Mouse (Mus musculus) thymus, postnatal 14 days (tissue): Measurements from ENCODE around the gene Tmem184b.

ENCODE experiments used
- DNase-seq: peaks from one replicate; pipeline ENCODE4 v3.0.0; 2021

Tmem184b gene

DNA sequence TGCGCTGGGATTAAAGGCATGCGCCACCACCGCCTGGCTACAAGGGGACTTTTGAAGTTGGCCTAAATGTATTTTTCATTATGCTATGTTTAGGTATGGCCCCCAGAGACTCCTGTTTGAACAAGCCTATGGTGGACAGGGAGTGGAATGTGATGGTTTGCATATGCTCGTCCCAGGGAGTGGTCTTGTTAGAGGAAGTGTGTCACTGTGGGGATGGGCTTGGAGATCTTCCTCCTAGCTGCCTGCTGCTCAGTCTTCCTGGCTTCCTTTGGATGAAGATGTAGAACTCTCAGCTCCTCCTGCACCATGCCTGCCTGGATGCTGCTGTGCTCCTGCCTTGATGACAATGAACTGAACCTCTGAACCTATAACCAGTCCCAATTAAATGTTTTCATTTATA lies 72.8 kb downstream of the Tmem184b start:
- no peak for DNase-seq

GRCm38 (mm10) chr15:79329979-79330363 lies 73.4 kb downstream of the Tmem184b start:
- no peak for DNase-seq

- DNase-seq: peak; percentile 20
These were observed 73.9 kb downstream of the Tmem184b start for GRCm38 (mm10) chr15:79329346-79329978.

DNA sequence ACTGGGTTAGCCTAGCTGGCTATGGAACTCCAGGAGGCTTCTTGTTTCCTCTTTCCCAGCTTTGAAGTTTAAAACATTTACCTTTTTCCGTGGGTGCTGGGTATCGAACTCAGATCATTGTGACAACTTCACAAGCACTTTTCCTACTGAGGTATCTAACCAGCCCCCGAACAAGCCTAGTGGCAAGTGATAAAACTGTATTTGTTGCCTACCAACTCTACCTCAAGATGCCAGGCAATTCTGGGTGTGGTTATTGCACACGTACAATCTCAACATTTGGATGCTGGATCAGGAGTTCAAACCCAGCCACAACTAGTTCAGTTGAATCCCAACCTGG lies 74.5 kb downstream of the Tmem184b start:
- DNase-seq: no peak

- peak; percentile 98 for DNase-seq
These were observed 75.1 kb downstream of the Tmem184b start, which contains the start of gene Pla2g6 for GRCm38 (mm10) chr15:79328058-79328938. Pla2g6 (minus strand) TSS chr15:79328390.

DNA sequence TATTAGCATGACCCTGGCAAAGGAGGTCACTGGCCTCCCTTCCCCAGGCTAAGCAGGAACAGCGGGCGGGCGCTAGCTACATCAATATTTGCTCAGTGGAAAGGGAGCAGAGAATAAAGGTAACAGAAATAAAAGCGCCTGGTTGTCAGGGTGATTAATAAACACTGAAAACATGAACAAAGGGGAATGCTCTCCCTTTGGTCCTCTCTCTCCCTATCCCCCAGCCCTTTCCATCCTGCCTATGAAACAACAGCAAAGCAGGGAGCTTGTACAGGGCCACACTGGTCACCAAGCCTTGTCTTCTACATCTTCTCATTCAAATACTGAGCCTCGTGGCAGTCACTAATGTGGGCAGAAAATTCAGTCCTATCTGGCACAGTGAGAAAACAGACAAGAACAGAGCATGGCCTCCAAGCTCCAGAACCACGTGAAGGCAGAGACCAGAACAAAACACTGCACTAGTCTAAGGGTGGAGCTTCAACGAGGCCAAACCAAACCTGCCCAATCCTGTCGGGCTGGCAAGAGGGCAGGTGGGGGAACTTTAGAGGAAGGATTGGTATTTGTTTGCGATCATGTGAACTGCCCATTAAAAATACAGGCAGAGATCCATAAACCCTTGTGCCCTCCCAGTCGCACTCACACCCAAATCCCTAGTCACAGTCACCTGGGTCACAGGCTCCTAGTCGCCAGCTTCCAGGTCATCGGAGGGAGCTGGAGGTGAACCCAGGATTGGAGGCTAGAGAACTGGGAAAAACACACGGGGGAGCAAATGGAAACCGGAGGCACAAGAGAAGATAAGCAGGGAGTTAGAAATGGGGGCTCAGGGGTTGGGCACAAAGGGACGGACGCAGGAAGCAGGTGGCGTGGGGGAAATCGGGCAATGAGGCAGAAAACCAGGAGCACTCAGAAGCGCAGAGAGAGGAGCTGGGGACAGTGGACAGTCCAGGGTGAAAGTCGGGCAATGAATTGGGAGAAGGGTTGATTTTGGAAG lies 76.1 kb downstream of the Tmem184b start:
- DNase-seq: peak; percentile 52

DNA sequence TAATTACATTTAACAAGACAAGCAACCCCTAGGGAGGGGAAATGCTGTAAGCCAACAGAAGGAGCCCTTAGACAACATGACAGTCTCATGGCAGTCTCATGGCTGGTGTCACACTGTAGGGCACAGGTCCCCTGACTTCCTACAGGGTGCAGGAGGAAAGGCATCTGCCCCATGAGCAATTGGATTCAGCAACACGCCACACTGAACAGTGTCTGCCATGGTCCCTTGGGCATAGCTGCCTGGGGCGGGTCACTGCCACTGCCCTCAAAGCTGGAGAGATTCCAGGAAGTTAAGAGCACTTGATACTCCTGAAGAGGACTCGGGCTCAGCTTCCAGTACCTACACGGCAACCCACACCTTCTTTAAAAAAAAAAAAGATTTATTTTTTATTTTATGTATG lies 77.1 kb downstream of the Tmem184b start:
- peak; percentile 18 for DNase-seq

DNA sequence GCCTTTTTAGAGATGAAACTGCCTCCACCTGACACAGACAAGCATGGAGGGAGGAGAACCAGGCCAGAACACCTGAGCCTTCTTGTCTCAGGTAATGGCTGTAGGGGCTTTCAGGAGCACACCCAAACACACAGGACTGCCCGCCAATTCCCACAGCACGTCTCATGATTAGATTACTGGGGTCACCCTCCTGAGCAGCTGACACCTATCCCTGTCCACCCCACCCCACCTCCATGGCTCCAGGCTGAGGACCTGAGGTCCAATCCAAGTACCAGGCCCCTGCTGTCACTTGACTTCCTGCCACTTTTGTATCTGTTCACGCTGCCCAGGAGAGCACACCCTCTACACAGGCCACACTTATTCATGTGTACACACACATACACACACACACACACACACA lies 77.6 kb downstream of the Tmem184b start:
- DNase-seq: no peak

DNA sequence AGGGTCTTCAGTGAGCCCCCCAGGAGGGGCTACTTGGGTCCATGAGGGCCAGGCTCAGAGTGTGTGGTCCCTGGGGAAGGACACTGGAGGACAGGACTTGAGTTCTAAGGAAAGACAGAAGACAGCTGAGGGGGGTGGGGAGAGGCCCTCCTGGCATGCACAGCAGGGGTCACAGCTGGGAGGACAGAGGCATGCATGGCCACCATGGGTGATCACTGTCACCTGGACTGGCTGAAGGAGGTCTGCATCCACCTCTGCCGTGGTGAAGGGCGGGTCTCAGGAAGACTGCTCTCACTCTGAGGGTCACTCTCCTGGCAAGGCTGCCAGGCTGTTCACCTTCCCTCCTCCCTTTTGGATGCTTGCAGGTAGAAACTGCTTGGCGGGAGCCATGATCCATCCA lies 79.0 kb downstream of the Tmem184b start:
- DNase-seq: peak; percentile 13

DNA sequence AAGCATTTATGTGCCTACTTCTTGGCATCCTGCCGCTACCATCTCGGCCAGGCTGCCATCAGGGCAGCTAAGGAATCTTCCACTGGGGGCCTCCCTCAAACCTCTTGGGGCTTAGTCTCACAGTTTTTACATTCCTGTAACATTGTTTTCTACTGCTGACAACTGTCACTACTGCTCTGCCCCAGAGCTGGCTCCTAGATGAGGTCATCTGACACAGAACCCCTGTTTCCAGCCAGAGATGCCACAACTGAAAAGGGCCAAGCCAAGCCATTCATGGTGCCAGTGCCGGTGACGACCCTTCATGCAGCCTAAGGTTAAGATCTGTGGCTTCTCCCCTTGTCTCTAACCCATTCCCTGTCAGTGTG lies 79.6 kb downstream of the Tmem184b start:
- no peak for DNase-seq

GRCm38 (mm10) chr15:79322991-79323790 lies 80.2 kb downstream of the Tmem184b start:
- peak; percentile 84 for DNase-seq

DNA sequence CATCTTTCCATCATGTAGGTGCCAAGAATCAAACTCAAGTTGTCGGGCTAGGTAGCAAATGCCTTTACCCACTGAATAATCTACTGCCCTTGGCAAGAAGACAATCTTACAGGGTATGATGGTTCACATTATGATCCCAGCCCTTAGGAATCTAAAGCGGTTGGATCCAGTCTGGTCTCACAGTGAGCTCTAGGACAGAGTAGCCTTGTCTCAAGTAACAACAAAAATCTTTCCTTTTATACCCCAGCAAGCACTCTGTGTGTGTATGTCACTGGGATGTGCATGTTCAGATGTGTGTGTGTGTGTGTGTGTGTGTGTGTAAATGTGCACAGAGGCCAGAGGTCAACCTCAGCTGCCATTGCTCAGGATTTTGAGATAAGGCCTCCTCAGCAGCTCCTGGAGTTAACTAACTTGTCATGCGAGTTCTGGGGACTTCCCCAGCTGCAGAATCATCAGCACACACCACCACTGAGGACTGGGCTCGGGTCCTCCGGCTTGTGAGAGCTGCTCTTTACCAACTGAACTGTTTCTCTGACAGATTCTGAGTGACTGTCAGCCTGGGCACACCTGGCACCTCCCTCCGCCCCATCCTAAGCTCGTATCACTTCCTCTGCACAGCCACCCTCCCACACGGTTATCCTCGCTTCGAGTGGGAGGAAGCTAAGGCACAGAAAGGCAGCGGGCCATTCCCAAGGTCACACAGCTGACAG lies 80.9 kb downstream of the Tmem184b start:
- peak; percentile 88 for DNase-seq

DNA sequence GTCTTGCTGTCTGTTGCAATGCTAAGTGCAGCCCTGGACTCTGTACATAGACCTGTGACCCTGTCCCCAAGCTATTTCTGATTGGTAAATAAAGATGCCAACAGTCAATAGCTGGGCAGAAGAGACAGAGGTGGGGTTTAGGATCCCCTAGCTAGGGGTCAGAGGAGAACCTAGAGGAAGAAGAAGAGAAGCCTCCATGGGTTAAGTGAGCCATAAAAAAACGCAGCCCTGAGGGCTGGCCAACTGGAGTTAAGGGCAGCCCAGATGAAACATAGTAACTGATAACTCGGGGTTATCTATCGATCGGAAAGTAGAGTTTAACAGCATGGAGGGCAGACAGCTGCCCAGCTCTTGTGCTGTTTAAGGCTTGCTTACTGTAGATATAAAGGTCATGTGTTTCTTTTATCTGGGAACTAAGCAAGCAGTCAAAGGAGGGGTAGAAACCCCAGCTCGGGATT lies 81.6 kb downstream of the Tmem184b start:
- no peak for DNase-seq

GRCm38 (mm10) chr15:79313848-79314369 lies 89.5 kb downstream of the Tmem184b start:
- DNase-seq: no peak
